Mouse (Mus musculus) limb, embryonic 10.5 days (tissue): ENCODE data around the gene Vav3. TPM values are rescaled to one million over a fixed set of nuclear protein-coding genes. Genes with fewer than 3 reads are reported as not detected.

Experiments used
- DNase-seq: peaks from one replicate; pipeline ENCODE4 v3.0.0-alpha.2; 2017; ENCODE audit warnings: low spot score
- H3K27ac ChIP-seq: fragments of 300-500 bp; sonication (generic); 2 replicates; pipeline ENCODE4 v1.5.1; 2016; ENCODE audit warnings: mild to moderate bottlenecking
- H3K27me3 ChIP-seq: fragments of 300-500 bp; sonication (generic); 2 replicates; pipeline ENCODE4 v1.6.1; 2016; ENCODE audit warnings: low read depth, mild to moderate bottlenecking; ENCODE audit not compliant: poor library complexity, severe bottlenecking
- H3K36me3 ChIP-seq: fragments of 300-500 bp; sonication (generic); 2 replicates; pipeline ENCODE4 v1.6.1; 2016; ENCODE audit warnings: mild to moderate bottlenecking, moderate library complexity
- H3K4me1 ChIP-seq: fragments of 300-500 bp; sonication (generic); 2 replicates; pipeline ENCODE4 v1.6.1; 2016
- H3K4me3 ChIP-seq: fragments of 300-500 bp; sonication (generic); 2 replicates; pipeline ENCODE4 v1.5.1; 2016; ENCODE audit warnings: mild to moderate bottlenecking, moderate library complexity
- H3K9me3 ChIP-seq: fragments of 300-500 bp; sonication (generic); replicated peaks from 2 replicates; pipeline ENCODE4 v1.6.1; 2016; ENCODE audit warnings: mild to moderate bottlenecking
- WGBS: fragments of 180-500 bp; shearing (Covaris S2); methylation state at CpG from one replicate; pipeline ENCODE4 v1.1.7; 2016; 5-methylcytosine and 5-hydroxymethylcytosine counted together
- polyA plus RNA-seq: library from polyadenylated mRNA; unstranded; fragments of >200 nt; fragmentation: Nextera tagmentation; extraction: Ambion mirVana; gene quantifications from 2 replicates; pipeline ENCODE4 v1.2.1, GENCODE M21; 2016

Vav3 gene
- polyA plus RNA-seq, 1 experiment from 2014 or later: 3.0 TPM

DNA sequence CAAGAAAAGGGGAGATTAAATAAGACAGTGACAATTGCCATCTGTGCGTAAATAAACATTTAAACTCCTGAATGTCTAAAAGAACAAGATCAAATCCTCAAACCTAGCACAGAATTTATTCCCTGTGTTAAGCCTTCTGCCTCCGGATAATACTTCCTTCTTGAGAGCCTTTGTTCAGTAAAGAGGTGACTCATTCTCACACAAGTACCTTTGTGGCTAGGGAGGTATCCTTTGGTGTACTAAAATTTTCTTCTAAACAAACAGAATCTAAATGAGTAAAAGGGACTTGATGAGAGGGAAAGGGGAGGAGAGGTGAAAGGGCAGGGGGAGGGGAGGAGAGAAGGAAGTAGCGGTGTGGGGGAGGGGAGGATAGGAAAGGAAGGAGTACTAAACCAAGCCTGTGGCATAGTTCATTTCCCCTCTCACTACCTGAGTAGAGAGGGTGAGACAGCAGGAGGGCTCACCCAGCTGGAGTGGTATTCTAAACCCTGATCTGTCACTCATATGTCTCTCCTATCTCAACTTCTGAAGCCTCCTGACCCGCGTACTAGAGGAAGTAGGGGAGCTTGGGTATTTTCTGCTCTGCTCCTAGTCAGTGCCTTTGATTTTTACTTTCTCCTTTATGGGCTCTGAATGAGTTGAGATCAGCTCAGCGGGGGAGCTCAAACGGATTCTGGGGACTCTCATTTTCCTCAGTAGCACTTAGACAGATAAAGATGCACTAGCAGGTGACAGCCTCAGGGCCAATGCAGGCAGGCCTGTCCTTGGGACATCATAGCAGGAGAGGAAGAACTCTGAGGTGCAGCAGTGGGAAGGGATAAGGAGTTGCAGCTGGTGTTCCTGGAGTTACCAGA is 16.8 kb upstream of the Vav3 start:
- H3K4me3 ChIP-seq: no peak overlapping the region
- H3K27ac ChIP-seq: no peak overlapping the region
- no peak for DNase-seq
- H3K4me1 ChIP-seq: 0 out of 2 replicates have a peak, but pooled peaks cover 4% of the 10 kb centered on the region
- no peaks in the 10 kb centered on the region for H3K27me3 ChIP-seq
- H3K36me3 ChIP-seq: no peaks in the 10 kb centered on the region
- H3K9me3 ChIP-seq: no peaks in the 10 kb centered on the region
- WGBS: 67% methylated on average over 7 of the region's 7 CpGs

DNA sequence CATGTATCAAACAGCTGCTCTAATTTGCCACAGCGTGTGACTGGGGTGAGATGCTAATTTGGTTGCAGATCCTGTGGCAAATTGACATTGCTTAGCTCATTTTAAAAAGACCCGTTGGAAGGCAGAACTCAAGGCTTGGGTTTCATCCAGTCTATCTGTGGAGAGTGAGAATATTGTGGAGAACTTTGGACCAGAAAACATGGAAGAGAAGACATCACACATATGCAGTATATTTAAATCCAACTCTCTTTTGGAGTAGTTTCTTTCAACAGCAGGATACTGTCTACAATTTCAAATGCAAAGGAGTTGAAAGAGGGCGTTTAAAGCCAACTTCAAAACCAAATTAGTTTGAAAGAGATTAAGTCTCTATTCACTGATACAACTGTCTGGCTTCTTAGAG is 13.3 kb upstream of the Vav3 start:
- 0 out of 2 replicates have a peak, but pooled peaks cover 4% of the 10 kb centered on the region for H3K4me1 ChIP-seq
- no peaks in the 10 kb centered on the region for H3K9me3 ChIP-seq
- H3K4me3 ChIP-seq: no peak overlapping the region
- DNase-seq: no peak
- H3K36me3 ChIP-seq: no peaks in the 10 kb centered on the region
- H3K27ac ChIP-seq: no peak overlapping the region
- no peaks in the 10 kb centered on the region for H3K27me3 ChIP-seq
- 80% methylated on average over 3 of the region's 3 CpGs for WGBS

DNA sequence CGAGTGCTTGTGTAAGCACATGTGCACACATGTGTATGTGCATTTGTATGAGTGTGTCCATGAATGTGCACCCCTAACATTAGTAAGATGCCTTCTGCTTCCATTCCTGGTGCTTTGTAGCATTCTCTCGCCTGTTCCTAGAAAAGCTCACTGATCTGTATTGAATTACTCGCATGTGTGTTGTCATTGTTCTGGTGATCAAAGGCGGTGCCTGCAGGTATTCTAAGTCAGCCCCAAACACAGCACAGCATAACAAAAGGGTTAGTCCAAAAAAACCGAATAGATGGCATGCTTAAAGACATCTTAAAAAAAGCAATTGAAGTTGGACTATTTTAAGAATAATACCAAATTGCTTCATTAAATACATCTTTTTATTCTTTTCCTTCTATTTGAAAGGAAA is 7.7 kb upstream of the Vav3 start:
- no peaks in the 10 kb centered on the region for H3K36me3 ChIP-seq
- no peaks in the 10 kb centered on the region for H3K4me1 ChIP-seq
- H3K9me3 ChIP-seq: no peaks in the 10 kb centered on the region
- no peak overlapping the region for H3K4me3 ChIP-seq
- WGBS: 67% methylated on average over 5 of the region's 5 CpGs
- DNase-seq: no peak
- H3K27ac ChIP-seq: no peak overlapping the region
- no peaks in the 10 kb centered on the region for H3K27me3 ChIP-seq

DNA sequence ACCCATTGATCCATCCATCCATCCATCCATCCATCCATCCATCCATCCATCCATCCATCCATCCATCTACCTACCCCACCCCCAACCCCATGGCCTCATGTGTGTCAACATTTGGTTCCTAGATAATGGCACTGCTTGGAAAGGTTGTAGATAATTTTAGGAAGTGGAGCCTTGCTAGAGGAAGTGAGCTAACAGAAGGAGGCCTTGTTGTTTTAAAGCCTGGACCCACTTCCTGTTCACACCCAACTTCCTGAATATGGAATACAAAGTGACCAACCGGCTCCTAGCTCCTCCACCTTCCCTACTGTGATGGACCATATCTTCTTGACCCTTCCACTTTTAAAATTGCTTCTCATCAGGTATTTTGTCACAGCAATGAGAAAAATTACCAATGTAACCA is 5.0 kb upstream of the Vav3 start:
- H3K36me3 ChIP-seq: no peaks in the 10 kb centered on the region
- 76% methylated on average over 1 of the region's 1 CpGs for WGBS
- no peaks in the 10 kb centered on the region for H3K27me3 ChIP-seq
- no peaks in the 10 kb centered on the region for H3K9me3 ChIP-seq
- no peak for DNase-seq
- peaks cover 6% of the 10 kb centered on the region; the same call in 1 of the 2 replicates for H3K4me1 ChIP-seq
- H3K27ac ChIP-seq: no peak overlapping the region
- no peak overlapping the region for H3K4me3 ChIP-seq

DNA sequence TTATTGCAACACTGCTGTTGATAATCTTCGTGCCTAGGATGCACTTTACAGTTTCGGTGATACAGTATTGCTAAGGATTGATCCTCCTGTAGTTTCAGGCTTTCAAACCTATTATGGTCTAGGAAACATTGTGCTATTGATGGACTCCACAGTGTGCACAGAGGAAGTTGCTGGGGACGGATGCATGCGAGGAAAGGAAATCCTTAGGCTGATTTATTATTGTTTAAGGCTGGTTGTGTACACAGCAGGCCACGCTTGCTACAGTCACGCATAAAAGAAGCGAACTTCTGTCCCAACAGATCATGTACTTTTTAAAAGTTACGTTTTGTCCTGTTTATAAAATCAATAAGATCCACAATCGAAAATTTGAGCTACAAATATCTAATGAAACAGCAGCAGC is 1.2 kb upstream of the Vav3 start:
- peaks cover 21% of the 10 kb centered on the region for H3K4me1 ChIP-seq
- no peak overlapping the region for H3K4me3 ChIP-seq
- peaks cover 20% of the 10 kb centered on the region; the same call in 1 of the 2 replicates for H3K27me3 ChIP-seq
- H3K9me3 ChIP-seq: no peaks in the 10 kb centered on the region
- DNase-seq: no peak
- H3K27ac ChIP-seq: no peak overlapping the region
- 70% methylated on average over 9 of the region's 9 CpGs for WGBS
- H3K36me3 ChIP-seq: no peaks in the 10 kb centered on the region

DNA sequence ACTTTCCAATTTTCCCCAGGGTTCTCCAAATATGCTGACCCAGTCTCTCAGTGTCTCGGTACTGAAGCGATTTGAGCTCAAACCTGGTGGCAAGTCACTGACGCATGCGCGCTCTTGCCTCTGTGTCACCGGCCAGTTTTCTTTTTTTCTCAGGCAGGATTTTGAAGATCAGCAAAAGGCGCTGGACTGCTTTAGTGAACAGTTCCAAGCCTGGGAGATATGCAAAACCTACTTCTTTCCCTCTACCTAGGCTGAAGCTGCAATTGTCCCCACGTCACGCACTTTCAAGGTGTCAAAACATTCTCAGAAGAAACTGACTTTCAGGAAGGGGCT is 546 bp upstream of the Vav3 start:
- Histone ChIP-seq H3K27me3 (peaks cover 20% of the 10 kb centered on the region; the same call in 1 of the 2 replicates), H3K9me3 (no peaks in the 10 kb centered on the region), H3K4me1 (peaks cover 21% of the 10 kb centered on the region), H3K36me3 (no peaks in the 10 kb centered on the region), H3K4me3 (peak overlapping the region; percentile 78), H3K27ac (peak overlapping the region; percentile 86)
- under 1% methylated on average over 9 of the region's 9 CpGs for WGBS
- peak; percentile 63 for DNase-seq

DNA sequence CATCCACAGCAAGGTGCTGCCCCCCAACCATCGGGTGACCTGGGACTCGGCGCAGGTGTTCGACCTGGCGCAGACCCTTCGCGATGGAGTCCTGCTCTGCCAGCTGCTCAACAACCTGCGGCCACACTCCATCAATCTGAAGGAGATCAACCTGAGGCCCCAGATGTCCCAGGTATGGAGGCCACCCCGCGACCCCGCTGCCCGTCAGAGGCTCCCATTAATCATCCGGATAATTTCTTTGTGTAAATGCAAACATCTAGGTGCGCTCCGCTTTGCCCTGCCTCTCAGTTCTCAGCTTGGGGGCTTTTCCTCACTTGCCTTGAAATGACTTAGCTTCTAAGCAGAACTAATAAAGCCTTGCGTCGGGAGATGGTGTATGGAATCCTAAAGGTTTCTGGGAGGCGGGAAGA is 623 bp downstream of the Vav3 start:
- Histone ChIP-seq H3K4me1 (peaks cover 21% of the 10 kb centered on the region), H3K27ac (peak overlapping the region; percentile 86), H3K36me3 (no peaks in the 10 kb centered on the region), H3K27me3 (peaks cover 20% of the 10 kb centered on the region; the same call in 1 of the 2 replicates), H3K9me3 (no peaks in the 10 kb centered on the region), H3K4me3 (peak overlapping the region; percentile 78)
- 1% methylated on average over 18 of the region's 18 CpGs for WGBS
- DNase-seq: peak; percentile 69

DNA sequence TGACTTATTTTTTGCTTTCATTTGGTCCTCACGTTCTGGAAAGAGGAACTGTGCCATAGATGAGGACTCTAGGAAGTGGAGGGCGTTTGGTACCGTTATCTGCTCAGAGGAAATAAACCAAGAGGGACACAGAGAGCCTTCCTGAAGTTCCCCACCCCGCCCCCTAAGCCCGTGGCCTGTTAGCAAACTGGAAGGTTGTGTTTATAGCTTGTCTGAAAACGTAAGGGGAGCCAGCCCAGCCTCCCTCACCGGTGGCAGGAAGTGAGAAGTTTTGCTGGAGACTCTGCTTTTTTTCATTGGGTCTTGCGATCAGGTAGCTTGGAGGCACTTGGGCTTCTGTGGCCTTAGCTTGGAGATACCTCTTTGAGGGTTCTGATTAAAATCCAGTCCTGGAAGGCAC is 1.2 kb downstream of the Vav3 start:
- Histone ChIP-seq H3K27me3 (peaks cover 20% of the 10 kb centered on the region; the same call in 1 of the 2 replicates), H3K36me3 (no peaks in the 10 kb centered on the region), H3K27ac (0 out of 2 replicates have a peak overlapping the region, but pooled peaks have one; percentile 19), H3K4me1 (peaks cover 21% of the 10 kb centered on the region), H3K9me3 (no peaks in the 10 kb centered on the region), H3K4me3 (peak overlapping the region; percentile 78)
- WGBS: under 1% methylated on average over 8 of the region's 8 CpGs
- DNase-seq: peak; percentile 58

DNA sequence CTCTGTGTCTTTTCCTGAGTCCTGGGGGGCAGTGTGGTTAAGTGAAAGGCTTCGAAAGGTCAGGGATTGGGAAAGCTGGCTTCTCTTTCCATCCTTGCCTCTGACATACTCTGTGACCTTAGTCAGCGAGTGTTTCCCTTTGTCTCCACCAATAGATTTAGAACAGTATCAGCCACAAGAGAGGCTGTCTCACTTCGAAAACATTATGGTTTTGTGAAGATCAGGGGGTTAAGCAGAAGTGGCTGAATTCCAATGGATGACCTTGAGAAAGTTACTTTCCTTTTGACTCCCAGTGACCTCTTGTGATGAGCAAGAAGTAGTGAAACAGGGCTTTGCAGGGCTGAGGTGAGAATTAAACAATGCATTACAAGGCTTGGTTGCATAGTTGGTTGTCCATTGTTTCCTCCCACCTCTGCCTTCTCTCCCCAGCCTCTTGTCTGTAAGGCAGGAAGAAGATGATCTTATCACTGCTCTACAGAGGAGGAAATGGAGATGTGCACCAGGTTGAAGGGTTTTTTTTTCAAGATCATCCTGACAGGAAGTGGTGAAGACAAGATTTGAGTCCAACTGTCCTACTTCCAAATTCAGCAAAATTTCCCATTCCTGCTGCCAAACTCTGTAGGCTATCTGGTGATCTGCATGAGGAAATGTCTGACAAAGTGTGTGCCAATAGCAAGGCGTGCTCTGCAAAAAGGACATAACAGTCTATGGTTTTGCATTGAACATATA is 11.7 kb downstream of the Vav3 start:
- H3K4me1 ChIP-seq: no peaks in the 10 kb centered on the region
- no peaks in the 10 kb centered on the region for H3K36me3 ChIP-seq
- DNase-seq: no peak
- no peaks in the 10 kb centered on the region for H3K9me3 ChIP-seq
- no peak overlapping the region for H3K27ac ChIP-seq
- no peak overlapping the region for H3K4me3 ChIP-seq
- 90% methylated on average over 4 of the region's 4 CpGs for WGBS
- H3K27me3 ChIP-seq: no peaks in the 10 kb centered on the region

DNA sequence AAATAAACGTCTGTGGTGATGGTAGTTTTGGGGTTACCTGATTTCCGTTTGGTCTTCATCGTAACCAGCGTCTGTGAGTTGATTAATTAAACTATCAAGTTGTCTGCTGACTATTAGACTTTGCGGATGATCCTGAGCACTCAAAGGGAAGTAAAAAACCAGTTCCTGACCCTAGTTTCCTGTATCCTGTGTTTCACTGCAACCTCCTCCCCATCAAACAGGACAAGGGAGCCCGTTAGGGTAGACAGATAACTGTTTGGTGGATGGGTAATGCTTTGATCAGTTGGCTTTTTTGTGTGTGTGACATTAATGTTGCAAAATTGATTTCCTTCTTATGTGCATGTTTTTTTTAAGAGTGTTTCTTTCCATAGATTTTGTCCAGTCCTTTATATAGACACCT is 12.2 kb downstream of the Vav3 start:
- Histone ChIP-seq H3K4me3 (no peak overlapping the region), H3K36me3 (no peaks in the 10 kb centered on the region), H3K27ac (no peak overlapping the region), H3K27me3 (no peaks in the 10 kb centered on the region), H3K9me3 (no peaks in the 10 kb centered on the region), H3K4me1 (no peaks in the 10 kb centered on the region)
- no peak for DNase-seq
- WGBS: 76% methylated on average over 6 of the region's 6 CpGs

DNA sequence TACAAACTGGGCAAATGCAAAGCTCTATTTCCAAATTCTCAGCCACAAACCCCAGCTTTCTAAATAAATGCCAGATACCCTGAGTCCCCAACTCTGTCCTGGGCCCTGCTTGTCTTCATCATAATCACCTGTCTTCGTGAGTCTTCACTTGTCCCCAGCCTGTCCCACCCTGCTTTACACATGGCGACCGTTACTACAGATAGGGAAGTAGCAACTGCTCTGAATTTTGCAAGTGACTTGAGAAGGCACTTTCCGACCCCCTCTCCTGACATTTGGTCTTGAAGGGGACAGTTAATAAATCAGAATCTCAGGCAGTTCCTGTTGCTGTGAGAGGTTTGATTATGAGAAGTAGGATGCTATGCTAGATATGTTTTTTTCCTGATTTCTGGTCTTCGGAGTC is 13.4 kb downstream of the Vav3 start:
- Histone ChIP-seq H3K27me3 (no peaks in the 10 kb centered on the region), H3K27ac (no peak overlapping the region), H3K4me3 (no peak overlapping the region), H3K36me3 (no peaks in the 10 kb centered on the region), H3K4me1 (no peaks in the 10 kb centered on the region), H3K9me3 (no peaks in the 10 kb centered on the region)
- no peak for DNase-seq
- WGBS: 86% methylated on average over 5 of the region's 5 CpGs

DNA sequence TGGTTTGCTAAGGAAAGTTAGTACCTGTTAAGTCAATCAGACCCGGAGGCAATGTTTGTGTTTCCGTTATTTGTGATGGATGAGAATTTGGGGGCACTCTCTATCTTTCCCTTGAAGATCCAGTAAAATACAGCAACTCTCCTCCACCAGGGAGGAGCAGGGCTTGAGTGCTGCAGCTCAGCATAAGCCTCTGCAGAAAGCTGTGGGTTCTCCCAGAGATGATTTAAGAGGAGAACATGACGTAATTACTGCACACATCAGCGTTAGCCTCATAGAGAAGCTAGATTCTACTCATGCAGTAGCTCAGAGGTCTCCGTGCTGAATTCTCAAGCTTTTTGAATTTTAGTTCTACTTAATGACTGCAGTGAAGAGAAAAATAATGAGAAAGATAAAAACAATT is 14.7 kb downstream of the Vav3 start:
- Histone ChIP-seq H3K9me3 (no peaks in the 10 kb centered on the region), H3K4me1 (no peaks in the 10 kb centered on the region), H3K36me3 (no peaks in the 10 kb centered on the region), H3K27ac (no peak overlapping the region), H3K4me3 (no peak overlapping the region), H3K27me3 (no peaks in the 10 kb centered on the region)
- 65% methylated on average over 5 of the region's 5 CpGs for WGBS
- DNase-seq: no peak

DNA sequence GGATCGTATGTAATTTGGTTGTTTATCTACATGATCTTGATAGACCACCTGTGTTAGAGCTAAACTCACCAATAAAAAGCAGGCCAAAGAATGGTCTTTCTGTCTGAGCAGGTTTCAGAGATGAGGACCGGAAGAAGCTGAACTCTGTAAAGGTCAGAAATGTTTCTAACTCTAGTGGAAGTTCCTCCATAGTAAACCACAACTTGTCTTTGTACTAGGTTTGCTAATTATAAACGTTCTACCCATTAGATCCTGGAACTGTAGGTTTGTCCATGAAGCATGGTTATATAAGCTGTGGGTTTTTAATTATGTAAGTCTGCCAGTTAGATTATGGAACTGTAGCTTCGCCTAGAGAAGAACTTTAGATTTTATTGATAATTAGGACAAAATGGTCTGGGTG is 20.3 kb downstream of the Vav3 start:
- Histone ChIP-seq H3K4me3 (no peak overlapping the region), H3K9me3 (no peaks in the 10 kb centered on the region), H3K4me1 (0 out of 2 replicates have a peak, but pooled peaks cover 3% of the 10 kb centered on the region), H3K27ac (no peak overlapping the region), H3K36me3 (no peaks in the 10 kb centered on the region), H3K27me3 (no peaks in the 10 kb centered on the region)
- 67% methylated on average over 4 of the region's 4 CpGs for WGBS
- no peak for DNase-seq
